Mouse (Mus musculus): ENCODE measurements at regions not wholly inside any gene's neighbourhood (a gene's known extent, or its start where the extent isn't known, plus 50 kb on each side); places are given as distances from the start of the nearest gene placed in this dataset.

DNA sequence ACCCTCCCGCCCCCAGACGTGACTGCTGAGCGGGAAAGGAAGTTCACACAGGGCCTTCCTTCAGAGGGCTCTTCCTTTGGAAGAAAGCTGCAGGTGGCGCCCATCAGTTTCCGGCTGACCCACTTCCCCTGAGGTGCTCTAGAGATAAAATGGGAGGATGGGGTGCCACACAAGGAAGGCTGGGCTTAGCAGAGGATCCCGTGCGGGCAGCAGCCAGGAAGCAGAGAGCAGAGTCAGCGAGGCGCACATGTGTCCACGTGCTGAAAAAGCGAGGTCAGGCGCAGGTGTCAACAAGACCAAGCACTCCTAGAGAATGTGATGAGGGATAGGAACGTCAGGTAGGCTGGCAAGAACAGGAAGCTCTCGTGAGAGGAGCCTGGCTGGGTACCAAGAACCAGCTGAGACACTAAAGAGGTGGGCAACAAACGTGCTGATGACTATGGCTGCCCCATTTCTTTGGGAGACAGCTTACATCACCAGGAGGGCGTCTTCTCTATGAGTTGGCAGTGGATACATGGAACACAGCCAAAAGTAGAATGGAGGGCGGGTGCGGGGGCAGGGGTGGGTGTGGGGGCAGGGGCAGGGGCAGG lies 253.0 kb upstream of the Gm10131 start:
- no peaks in the 10 kb centered on the region for H3K4me1 ChIP-seq (ENCODE audit: control insufficient read depth in 2 of 2, insufficient read depth in 2 of 2, low read length in 2 of 2, poor library complexity in 1 of 2)
- TF ChIP-seq MAFK (IDR thresholded peaks at IDR 0.05; ENCODE audit: insufficient read depth, low read depth, low read length) (no peak), ZNF384 (IDR thresholded peaks at IDR 0.05; ENCODE audit: low read depth, low read length) (no peak), HCFC1 (IDR thresholded peaks at IDR 0.05; ENCODE audit: borderline replicate concordance, insufficient read depth, low read length) (no peak), CHD2 (IDR thresholded peaks at IDR 0.05; ENCODE audit: low read depth, low read length) (no peak), ZC3H11A (IDR thresholded peaks at IDR 0.05; ENCODE audit: borderline replicate concordance, low read depth, low read length) (no peak)
- no peak overlapping the region for H3K9ac ChIP-seq (ENCODE audit: insufficient read depth, low read depth, low read length, poor library complexity, severe bottlenecking)
- in situ Hi-C loops (cut with MboI; ENCODE audit: low sequenced_read_pairs in 2 of 2, unreplicated experiment in 2 of 2), result no loop called here
- DNase-seq (ENCODE audit: low read depth, low spot score), result no peak
- H3K36me3 ChIP-seq (ENCODE audit: control insufficient read depth, insufficient read depth, low read length, poor library complexity, severe bottlenecking), result no peaks in the 10 kb centered on the region
- H3K4me3 ChIP-seq (ENCODE audit: insufficient read depth in 1 of 2, low read depth in 1 of 2, low read length in 2 of 2, poor library complexity in 1 of 2, severe bottlenecking in 1 of 2), result no peak overlapping the region
- no peaks in the 10 kb centered on the region for H3K9me3 ChIP-seq (ENCODE audit: control insufficient read depth, insufficient read depth, low read depth, low read length)
- H3K27ac ChIP-seq (ENCODE audit: insufficient read depth, low read depth, low read length, poor library complexity, severe bottlenecking), result no peak overlapping the region

DNA sequence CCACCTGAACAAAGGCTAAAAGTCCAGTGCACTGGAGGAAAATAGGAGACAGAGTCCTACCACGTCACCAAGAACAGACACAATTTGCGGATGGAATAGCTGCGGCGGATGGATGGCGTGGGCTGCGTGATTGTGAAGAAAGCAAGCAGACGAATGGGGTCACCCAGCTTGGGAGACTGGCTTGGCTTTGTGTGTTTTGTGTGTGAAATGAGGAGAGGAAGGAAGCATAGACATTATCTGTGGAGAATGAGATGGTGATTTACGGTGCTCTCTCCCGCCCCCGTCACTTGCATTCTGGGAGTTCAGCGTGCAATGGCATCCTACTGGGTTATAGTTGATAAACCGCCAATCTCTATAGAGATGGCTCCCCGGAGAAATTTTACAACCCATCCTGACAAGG lies 252.1 kb upstream of the Gm10131 start:
- no peak for DNase-seq (ENCODE audit: low read depth, low spot score)
- no peak for TF ChIP-seq CHD2 (IDR thresholded peaks at IDR 0.05; ENCODE audit: low read depth, low read length)
- no peak for TF ChIP-seq ZNF384 (IDR thresholded peaks at IDR 0.05; ENCODE audit: low read depth, low read length)
- no peak for TF ChIP-seq HCFC1 (IDR thresholded peaks at IDR 0.05; ENCODE audit: borderline replicate concordance, insufficient read depth, low read length)
- TF ChIP-seq ZC3H11A (IDR thresholded peaks at IDR 0.05; ENCODE audit: borderline replicate concordance, low read depth, low read length), result no peak
- no peak for TF ChIP-seq MAFK (IDR thresholded peaks at IDR 0.05; ENCODE audit: insufficient read depth, low read depth, low read length)
- in situ Hi-C loops (cut with MboI; ENCODE audit: low sequenced_read_pairs in 2 of 2, unreplicated experiment in 2 of 2), result no loop called here
- Histone ChIP-seq H3K4me1 (ENCODE audit: control insufficient read depth in 2 of 2, insufficient read depth in 2 of 2, low read length in 2 of 2, poor library complexity in 1 of 2) (no peaks in the 10 kb centered on the region), H3K4me3 (ENCODE audit: insufficient read depth in 1 of 2, low read depth in 1 of 2, low read length in 2 of 2, poor library complexity in 1 of 2, severe bottlenecking in 1 of 2) (no peak overlapping the region), H3K27ac (ENCODE audit: insufficient read depth, low read depth, low read length, poor library complexity, severe bottlenecking) (no peak overlapping the region), H3K9me3 (ENCODE audit: control insufficient read depth, insufficient read depth, low read depth, low read length) (no peaks in the 10 kb centered on the region), H3K9ac (ENCODE audit: insufficient read depth, low read depth, low read length, poor library complexity, severe bottlenecking) (no peak overlapping the region), H3K36me3 (ENCODE audit: control insufficient read depth, insufficient read depth, low read length, poor library complexity, severe bottlenecking) (no peaks in the 10 kb centered on the region)

DNA sequence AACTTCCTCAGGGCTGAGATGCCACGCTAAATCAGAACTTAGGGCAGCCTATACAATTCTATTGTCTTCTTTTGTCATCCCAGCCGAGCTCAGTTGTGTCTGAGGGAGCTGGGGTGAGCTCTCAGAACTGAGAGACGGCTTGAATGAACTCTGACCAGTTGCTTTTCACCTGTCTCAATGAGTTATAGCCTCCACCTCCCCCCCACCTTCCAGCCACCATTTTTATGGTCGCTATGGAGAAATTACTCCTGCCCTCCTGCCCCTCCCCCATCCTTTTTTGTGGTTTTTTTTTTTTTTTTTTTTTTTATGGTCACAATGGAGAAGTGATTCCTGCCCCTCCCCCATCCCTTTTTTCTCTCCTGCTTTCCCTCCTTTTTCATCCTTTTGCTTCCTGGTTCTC lies 251.6 kb upstream of the Gm10131 start:
- Histone ChIP-seq H3K9ac (ENCODE audit: insufficient read depth, low read depth, low read length, poor library complexity, severe bottlenecking) (no peak overlapping the region), H3K27ac (ENCODE audit: insufficient read depth, low read depth, low read length, poor library complexity, severe bottlenecking) (no peak overlapping the region), H3K4me3 (ENCODE audit: insufficient read depth in 1 of 2, low read depth in 1 of 2, low read length in 2 of 2, poor library complexity in 1 of 2, severe bottlenecking in 1 of 2) (no peak overlapping the region), H3K4me1 (ENCODE audit: control insufficient read depth in 2 of 2, insufficient read depth in 2 of 2, low read length in 2 of 2, poor library complexity in 1 of 2) (no peaks in the 10 kb centered on the region), H3K9me3 (ENCODE audit: control insufficient read depth, insufficient read depth, low read depth, low read length) (no peaks in the 10 kb centered on the region), H3K36me3 (ENCODE audit: control insufficient read depth, insufficient read depth, low read length, poor library complexity, severe bottlenecking) (no peaks in the 10 kb centered on the region)
- DNase-seq (ENCODE audit: low read depth, low spot score), result no peak
- TF ChIP-seq ZNF384 (IDR thresholded peaks at IDR 0.05; ENCODE audit: low read depth, low read length), result no peak
- TF ChIP-seq CHD2 (IDR thresholded peaks at IDR 0.05; ENCODE audit: low read depth, low read length), result no peak
- no peak for TF ChIP-seq MAFK (IDR thresholded peaks at IDR 0.05; ENCODE audit: insufficient read depth, low read depth, low read length)
- TF ChIP-seq HCFC1 (IDR thresholded peaks at IDR 0.05; ENCODE audit: borderline replicate concordance, insufficient read depth, low read length), result no peak
- no peak for TF ChIP-seq ZC3H11A (IDR thresholded peaks at IDR 0.05; ENCODE audit: borderline replicate concordance, low read depth, low read length)
- in situ Hi-C loops (cut with MboI; ENCODE audit: low sequenced_read_pairs in 2 of 2, unreplicated experiment in 2 of 2), result no loop called here

DNA sequence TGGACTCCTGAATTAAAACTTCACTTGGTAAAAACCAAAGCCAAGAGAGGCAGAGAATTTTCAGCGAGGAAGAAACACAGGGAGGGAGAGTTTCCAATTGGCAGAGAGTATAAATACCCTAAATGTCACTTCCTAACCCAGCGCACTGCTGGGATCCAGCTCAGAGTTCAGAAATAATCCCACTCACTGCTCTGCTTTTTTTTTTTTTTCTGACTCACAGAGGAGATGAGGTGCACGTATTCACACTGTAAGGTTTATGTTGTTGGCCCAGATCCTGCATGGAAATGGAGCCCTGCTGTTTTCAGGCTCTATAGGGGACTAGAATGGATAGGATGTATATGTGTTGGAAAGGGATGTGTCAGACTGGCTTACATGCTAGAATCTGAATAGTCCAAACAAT lies 249.8 kb upstream of the Gm10131 start:
- no peak overlapping the region for H3K9ac ChIP-seq (ENCODE audit: insufficient read depth, low read depth, low read length, poor library complexity, severe bottlenecking)
- in situ Hi-C loops (cut with MboI; ENCODE audit: low sequenced_read_pairs in 2 of 2, unreplicated experiment in 2 of 2), result no loop called here
- no peaks in the 10 kb centered on the region for H3K36me3 ChIP-seq (ENCODE audit: control insufficient read depth, insufficient read depth, low read length, poor library complexity, severe bottlenecking)
- TF ChIP-seq ZNF384 (IDR thresholded peaks at IDR 0.05; ENCODE audit: low read depth, low read length) (no peak), ZC3H11A (IDR thresholded peaks at IDR 0.05; ENCODE audit: borderline replicate concordance, low read depth, low read length) (no peak), HCFC1 (IDR thresholded peaks at IDR 0.05; ENCODE audit: borderline replicate concordance, insufficient read depth, low read length) (no peak), CHD2 (IDR thresholded peaks at IDR 0.05; ENCODE audit: low read depth, low read length) (no peak), MAFK (IDR thresholded peaks at IDR 0.05; ENCODE audit: insufficient read depth, low read depth, low read length) (no peak)
- no peaks in the 10 kb centered on the region for H3K4me1 ChIP-seq (ENCODE audit: control insufficient read depth in 2 of 2, insufficient read depth in 2 of 2, low read length in 2 of 2, poor library complexity in 1 of 2)
- H3K27ac ChIP-seq (ENCODE audit: insufficient read depth, low read depth, low read length, poor library complexity, severe bottlenecking), result no peak overlapping the region
- H3K4me3 ChIP-seq (ENCODE audit: insufficient read depth in 1 of 2, low read depth in 1 of 2, low read length in 2 of 2, poor library complexity in 1 of 2, severe bottlenecking in 1 of 2), result no peak overlapping the region
- no peaks in the 10 kb centered on the region for H3K9me3 ChIP-seq (ENCODE audit: control insufficient read depth, insufficient read depth, low read depth, low read length)
- no peak for DNase-seq (ENCODE audit: low read depth, low spot score)

DNA sequence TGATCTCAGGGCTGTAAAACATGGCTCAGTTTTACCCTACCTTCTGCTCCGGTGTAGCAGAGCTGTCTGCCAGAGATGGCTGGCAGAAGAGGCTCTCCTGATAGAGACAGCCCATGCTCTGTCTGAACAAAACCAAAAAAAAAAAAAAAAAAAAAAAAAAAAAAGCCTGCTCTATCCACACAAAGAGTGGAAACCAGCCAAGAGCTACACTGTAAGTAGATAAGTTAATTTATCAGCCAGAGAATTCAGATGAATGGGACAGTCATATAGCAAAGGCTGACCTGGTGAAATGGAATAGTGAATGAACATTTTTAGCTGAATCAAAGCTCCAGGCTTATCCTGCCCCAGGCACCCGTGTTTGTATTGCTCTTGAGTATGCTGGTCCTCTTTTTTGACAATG lies 248.2 kb upstream of the Gm10131 start:
- H3K27ac ChIP-seq (ENCODE audit: insufficient read depth, low read depth, low read length, poor library complexity, severe bottlenecking), result no peak overlapping the region
- H3K9me3 ChIP-seq (ENCODE audit: control insufficient read depth, insufficient read depth, low read depth, low read length), result no peaks in the 10 kb centered on the region
- DNase-seq (ENCODE audit: low read depth, low spot score), result no peak
- H3K9ac ChIP-seq (ENCODE audit: insufficient read depth, low read depth, low read length, poor library complexity, severe bottlenecking), result no peak overlapping the region
- in situ Hi-C loops (cut with MboI; ENCODE audit: low sequenced_read_pairs in 2 of 2, unreplicated experiment in 2 of 2), result no loop called here
- H3K4me3 ChIP-seq (ENCODE audit: insufficient read depth in 1 of 2, low read depth in 1 of 2, low read length in 2 of 2, poor library complexity in 1 of 2, severe bottlenecking in 1 of 2), result no peak overlapping the region
- H3K4me1 ChIP-seq (ENCODE audit: control insufficient read depth in 2 of 2, insufficient read depth in 2 of 2, low read length in 2 of 2, poor library complexity in 1 of 2), result no peaks in the 10 kb centered on the region
- no peak for TF ChIP-seq ZNF384 (IDR thresholded peaks at IDR 0.05; ENCODE audit: low read depth, low read length)
- H3K36me3 ChIP-seq (ENCODE audit: control insufficient read depth, insufficient read depth, low read length, poor library complexity, severe bottlenecking), result no peaks in the 10 kb centered on the region

All from ES-E14 (cell line).